Mouse (Mus musculus): ENCODE measurements around the gene Olfr1186. TPM values are rescaled to one million over a fixed set of nuclear protein-coding genes. Genes with fewer than 3 reads are reported as not detected.
"Not testable (repeated sequence)": the region's sequence is repeated elsewhere in the genome, so short reads cannot be mapped to it uniquely, and the experiment has no call there.

The Olfr1186 gene
- not detected for total RNA-seq (2021)
- long read RNA-seq, experiment 1 = 0 reads
- long read RNA-seq, experiment 2 = 0 reads

DNA sequence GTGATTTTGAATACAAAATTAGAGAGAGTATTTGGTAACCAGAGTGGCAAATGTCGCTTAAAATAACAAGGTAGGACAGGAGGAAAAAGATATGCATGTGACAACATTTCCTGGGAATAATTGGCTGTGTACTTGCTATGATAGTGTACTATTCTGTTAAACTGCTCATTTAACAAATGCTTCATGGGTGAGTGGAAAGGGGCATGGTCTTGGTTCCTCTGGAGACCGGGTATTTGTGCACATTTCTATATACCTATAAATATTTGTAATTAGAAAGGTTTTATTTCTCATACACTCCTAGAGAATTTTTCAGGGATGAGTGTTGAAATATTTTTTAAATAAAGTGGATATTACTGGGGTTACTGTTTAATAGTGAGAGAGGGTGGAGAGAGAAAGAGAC lies at the start of gene Olfr1186:
Gene Olfr1186, plus strand, starts transcription at position 301 of the 400 bp plus-strand sequence.
- no peak for DNase-seq (ENCODE audit: low spot score in 2 of 2)
- intact Hi-C loops (cut with DNase I) = no loop called here

DNA sequence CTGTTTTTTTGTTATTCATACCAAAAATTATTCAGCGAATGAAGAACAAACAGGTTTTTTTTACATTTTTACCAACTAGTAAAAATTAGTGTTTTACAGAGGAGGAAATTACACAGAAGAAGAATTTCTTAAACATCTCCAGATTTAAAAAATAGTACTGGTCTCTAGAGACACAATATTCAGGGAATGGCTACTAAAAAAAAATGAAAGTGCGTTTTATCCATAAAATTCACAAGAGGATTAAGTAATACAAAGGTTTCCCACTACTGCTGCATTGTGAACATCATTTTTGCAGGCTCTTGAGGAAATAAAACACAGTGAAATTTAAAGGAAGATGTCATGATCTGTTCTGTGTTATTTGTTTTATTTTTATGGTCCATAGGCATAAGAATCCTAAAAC lies 35.1 kb upstream of the Olfr1186 start, which contains the start of gene Olfr1184:
Gene Olfr1184, plus strand, starts transcription at position 301 of the 400 bp plus-strand sequence.
- intact Hi-C loops (cut with DNase I) = no loop called here
- no peak for DNase-seq (ENCODE audit: low spot score in 2 of 2)

DNA sequence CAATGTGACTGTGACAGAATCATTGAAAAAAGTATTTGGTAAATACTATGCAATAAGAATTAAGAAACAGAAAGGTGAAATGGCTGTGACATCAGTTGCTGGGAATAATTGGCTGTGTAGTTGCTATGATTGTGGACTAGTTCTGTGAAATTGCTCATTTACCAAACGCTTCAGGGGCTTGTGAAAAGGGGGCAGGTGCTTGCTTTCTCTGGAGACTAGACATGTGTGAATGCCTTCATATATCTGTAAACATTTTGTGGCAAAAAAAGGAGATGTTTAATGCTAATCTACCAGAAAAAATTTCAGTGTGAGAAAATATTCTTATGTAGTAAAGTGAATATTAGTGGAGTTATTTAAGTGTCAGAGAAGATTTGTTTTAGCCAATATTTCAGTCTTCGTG lies 25.3 kb upstream of the Olfr1186 start, which contains the start of gene Olfr1185-ps1:
Gene Olfr1185-ps1, plus strand, starts transcription at position 301 of the 400 bp plus-strand sequence.
- DNase-seq (ENCODE audit: low spot score in 2 of 2) = no peak
- intact Hi-C loops (cut with DNase I) = no loop called here

DNA sequence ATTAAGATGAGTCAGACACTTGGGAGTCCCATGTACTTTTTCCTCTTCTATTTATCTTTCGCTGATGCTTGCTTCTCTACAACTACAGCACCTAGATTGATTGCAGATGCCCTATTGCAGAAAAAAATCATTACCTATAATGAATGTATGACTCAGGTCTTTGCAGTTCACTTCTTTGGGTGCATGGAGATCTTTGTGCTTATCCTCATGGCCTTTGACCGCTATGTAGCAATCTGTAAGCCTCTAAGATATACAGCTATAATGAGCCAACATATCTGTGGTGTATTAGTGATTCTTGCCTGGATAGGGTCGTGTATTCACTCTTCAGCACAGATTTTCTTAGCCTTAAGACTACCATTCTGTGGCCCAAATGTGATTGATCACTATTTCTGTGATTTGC lies 7.4 kb downstream of the Olfr1186 start:
- intact Hi-C loops (cut with DNase I) = no loop called here
- no peak for DNase-seq (ENCODE audit: low spot score in 2 of 2)

DNA sequence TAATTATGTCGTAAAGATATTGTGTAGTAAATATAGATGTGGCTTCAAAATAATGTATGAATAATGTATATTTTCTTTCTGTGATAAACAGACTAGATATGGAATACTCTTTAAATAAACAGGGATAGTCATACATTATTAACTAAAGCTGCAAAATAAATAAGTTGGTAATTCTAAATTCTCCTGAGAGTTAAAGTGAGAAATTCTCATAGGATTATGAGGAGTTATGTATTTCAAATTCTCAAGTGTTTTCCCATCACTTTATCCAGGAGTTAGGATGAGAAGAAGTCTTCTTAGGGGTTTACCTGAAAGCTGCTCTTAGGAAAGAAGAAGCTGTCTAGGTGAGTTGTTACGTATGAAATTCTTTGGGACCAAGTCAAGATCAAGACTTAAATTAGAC lies 38.3 kb downstream of the Olfr1186 start, which contains the start of gene Olfr1188:
Gene Olfr1188, plus strand, starts transcription at position 301 of the 400 bp plus-strand sequence.
- intact Hi-C loops (cut with DNase I) = no loop called here
- DNase-seq (ENCODE audit: low spot score in 2 of 2) = no peak

DNA sequence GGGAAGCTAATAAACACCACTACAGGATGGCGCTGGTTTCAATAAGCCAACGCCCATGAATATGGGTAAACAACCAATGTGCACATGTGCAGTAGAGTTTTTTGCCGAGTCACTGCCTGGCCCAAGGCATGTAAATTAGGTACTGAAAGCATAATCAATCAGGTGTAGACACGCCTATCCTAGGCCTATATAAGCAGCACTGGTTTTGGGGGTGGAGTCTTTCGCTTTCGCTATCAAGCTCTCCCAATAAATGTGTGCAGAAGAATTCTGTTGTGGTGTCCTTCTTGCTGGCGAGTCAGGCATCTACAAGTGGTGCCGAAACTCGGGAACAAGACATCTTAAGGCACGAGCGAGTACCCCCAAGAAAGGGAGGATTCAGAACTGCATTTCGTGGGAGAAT lies 54.3 kb downstream of the Olfr1186 start:
- DNase-seq (ENCODE audit: low spot score in 2 of 2); intact Hi-C loops (cut with DNase I): not testable (repeated sequence)

Other genes starting within 250 kb of the Olfr1186 start
- not detected for gene Olfr1173, start 238.7 kb upstream of the Olfr1186 start, total RNA-seq (2021)
- gene Olfr1174-ps, start 203.4 kb upstream of the Olfr1186 start, total RNA-seq (2021) = not detected
- not detected for gene Olfr1175-ps, start 191.3 kb upstream of the Olfr1186 start, total RNA-seq (2021)
- not detected for gene Olfr1176, start 181.8 kb upstream of the Olfr1186 start, total RNA-seq (2021)
- not detected for gene Olfr1177-ps, start 172.1 kb upstream of the Olfr1186 start, total RNA-seq (2021)
- not detected for gene Olfr1178, start 131.5 kb upstream of the Olfr1186 start, total RNA-seq (2021)
- gene Olfr1179, start 112.1 kb upstream of the Olfr1186 start, total RNA-seq (2021) = not detected
- not detected for gene Olfr1180, start 99.4 kb upstream of the Olfr1186 start, total RNA-seq (2021)
- not detected for gene Olfr1181, start 92.4 kb upstream of the Olfr1186 start, total RNA-seq (2021)
- gene Gm13757, start 69.4 kb upstream of the Olfr1186 start, total RNA-seq (2021) = not detected
- not detected for gene Olfr1183, start 63.7 kb upstream of the Olfr1186 start, total RNA-seq (2021)
- gene Olfr1184, start 35.0 kb upstream of the Olfr1186 start, total RNA-seq (2021) = not detected
- gene Olfr1185-ps1, start 25.2 kb upstream of the Olfr1186 start, total RNA-seq (2021) = not detected
- not detected for gene Olfr1188, start 38.4 kb downstream of the Olfr1186 start, total RNA-seq (2021)
- gene Olfr1189, start 67.9 kb downstream of the Olfr1186 start, total RNA-seq (2021) = not detected
- gene Olfr1191-ps1, start 122.0 kb downstream of the Olfr1186 start, total RNA-seq (2021) = not detected
- not detected for gene Olfr1192-ps1, start 130.0 kb downstream of the Olfr1186 start, total RNA-seq (2021)
- gene Olfr1193, start 157.1 kb downstream of the Olfr1186 start, total RNA-seq (2021) = not detected
- not detected for gene Olfr1195, start 170.6 kb downstream of the Olfr1186 start, total RNA-seq (2021)
- gene Olfr1196, start 186.0 kb downstream of the Olfr1186 start, total RNA-seq (2021) = not detected
- not detected for gene Olfr1197, start 213.8 kb downstream of the Olfr1186 start, total RNA-seq (2021)
- gene Olfr1198, start 232.8 kb downstream of the Olfr1186 start, total RNA-seq (2021) = not detected
- gene Olfr1199, start 241.9 kb downstream of the Olfr1186 start, total RNA-seq (2021) = not detected

Measured in left cerebral cortex, postnatal 14 days (tissue).